Mouse (Mus musculus): Measurements from ENCODE around the gene Gm49339. TPM values are rescaled to one million over a fixed set of nuclear protein-coding genes. Genes with fewer than 3 reads are reported as not detected.
"Not testable (repeated sequence)": the region's sequence is repeated elsewhere in the genome, so short reads cannot be mapped to it uniquely, and the experiment has no call there.

Gm49339 gene
- 1 to 10 TPM in 1 of 2 experiments, under 1 TPM in 1; 0.54 to 1.7 TPM for total RNA-seq (2021)

DNA sequence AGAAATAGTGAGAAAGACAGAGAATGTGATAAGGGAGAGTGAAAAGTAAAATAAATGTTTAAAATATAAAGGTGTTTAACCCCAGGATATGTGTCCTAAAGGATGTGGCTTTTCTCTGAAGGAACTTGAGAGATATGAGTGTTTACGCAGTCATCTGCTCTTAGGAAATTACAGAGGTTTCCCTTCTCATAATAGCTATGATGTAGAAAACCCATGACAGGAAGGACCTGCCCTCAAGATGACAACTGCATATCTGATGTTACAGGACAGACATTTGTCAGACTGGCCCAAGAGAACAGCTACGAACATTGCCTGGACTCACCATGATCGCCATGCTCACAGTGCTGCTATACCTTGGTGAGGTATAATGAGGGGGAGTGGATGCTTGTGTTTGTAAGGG lies at the start of gene Gm49339, which contains the start of gene Lilr4b:
TSS of gene Gm49339 (plus strand) at position 216 of the 400 bp plus-strand sequence.
TSS of gene Lilr4b (plus strand) at position 236 of the 400 bp plus-strand sequence.
- DNase-seq; intact Hi-C loops (cut with DNase I): not testable (repeated sequence)

DNA sequence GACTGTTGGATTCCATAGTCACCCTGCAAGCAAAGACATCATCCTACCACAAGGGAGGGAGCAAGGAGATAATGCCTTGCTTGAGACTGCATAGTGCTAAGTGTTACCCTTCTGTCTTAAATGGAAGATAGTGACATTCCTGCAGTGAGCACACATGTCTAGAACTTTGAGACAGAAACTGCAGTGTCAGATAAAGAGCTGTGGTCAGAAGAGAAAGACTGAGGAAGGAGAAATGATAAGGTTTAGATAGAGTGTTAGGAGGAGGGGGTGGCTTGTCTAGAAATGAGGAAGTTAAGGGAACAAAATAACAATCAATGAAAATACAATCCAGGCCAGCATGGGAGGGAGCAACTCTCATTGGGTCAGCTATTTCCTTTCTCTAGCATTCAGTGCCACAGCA lies 47.5 kb upstream of the Gm49339 start:
- DNase-seq, result no peak
- intact Hi-C loops (cut with DNase I), result no loop called here

DNA sequence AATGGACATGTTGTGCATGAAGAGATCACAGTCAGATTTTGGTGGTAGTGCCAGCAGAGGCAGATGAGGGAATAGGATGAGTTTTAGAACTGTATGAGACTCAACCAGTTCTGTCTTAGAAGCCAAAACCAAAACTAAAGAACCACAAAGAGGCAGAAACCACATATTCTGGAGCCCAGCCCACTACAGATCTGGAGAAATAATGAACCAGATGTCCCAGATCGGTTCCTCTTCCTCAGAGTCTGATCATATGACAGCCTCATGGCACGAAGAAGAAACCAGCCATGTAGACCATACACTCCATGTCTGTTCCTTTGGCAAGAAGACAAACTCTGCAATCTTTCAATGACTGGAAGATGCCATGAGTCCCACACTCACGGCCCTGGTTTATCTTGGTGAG lies 44.7 kb upstream of the Gm49339 start:
- intact Hi-C loops (cut with DNase I), result no loop called here
- no peak for DNase-seq

- intact Hi-C loops (cut with DNase I), result no loop called here
- DNase-seq, result no peak
Observed at GRCm38 (mm10) chr10:51451610-51452009, 28.8 kb upstream of the Gm49339 start.

GRCm38 (mm10) chr10:51453616-51454298 lies 26.7 kb upstream of the Gm49339 start:
- no peak for DNase-seq
- intact Hi-C loops (cut with DNase I), result no loop called here

GRCm38 (mm10) chr10:51454365-51454764 lies 26.0 kb upstream of the Gm49339 start:
- intact Hi-C loops (cut with DNase I), result no loop called here
- no peak for DNase-seq

- no peak for DNase-seq
- intact Hi-C loops (cut with DNase I), result no loop called here
Observed at GRCm38 (mm10) chr10:51455762-51456161, 24.6 kb upstream of the Gm49339 start.

DNA sequence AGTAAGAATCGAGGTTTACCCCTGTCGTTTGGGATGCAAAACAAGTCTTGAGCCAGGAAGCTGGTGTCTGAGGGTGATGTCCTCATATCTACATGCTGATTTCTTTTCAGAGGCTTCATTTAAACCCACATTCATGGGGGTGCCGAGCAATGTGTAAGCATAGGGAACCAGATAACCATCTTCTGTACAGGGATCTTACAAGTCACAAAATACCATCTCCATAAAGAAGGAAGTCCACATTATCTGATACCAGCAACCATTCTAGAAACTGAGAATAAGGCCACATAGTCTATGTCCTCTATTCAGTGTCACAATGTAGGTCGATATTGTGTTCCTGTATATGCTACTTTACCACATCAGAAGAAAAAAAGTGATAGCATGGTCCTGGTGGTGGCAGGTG lies 24.0 kb upstream of the Gm49339 start:
- intact Hi-C loops (cut with DNase I), result no loop called here

DNA sequence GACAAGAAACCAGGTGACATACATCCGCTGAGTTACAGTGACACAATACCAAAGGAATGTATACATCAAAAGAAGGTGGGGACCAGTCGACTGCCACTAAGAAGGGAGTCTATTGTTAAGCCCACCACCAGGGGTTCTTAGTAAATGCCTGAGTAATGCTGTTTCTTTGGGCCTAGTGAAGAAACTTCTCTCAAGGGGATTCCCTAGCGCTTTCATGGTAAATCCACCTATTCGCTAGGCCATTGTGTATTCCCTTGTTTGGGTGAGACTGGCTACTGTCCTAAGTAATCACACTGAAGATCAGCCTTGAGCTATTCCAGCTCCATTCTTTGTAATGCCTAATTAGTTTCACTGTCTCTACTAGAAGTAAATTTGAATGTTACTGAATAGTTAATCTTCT lies 16.6 kb upstream of the Gm49339 start:
- DNase-seq; intact Hi-C loops (cut with DNase I): not testable (repeated sequence)

More for the DNA sequence above, 24.0 kb upstream of the Gm49339 start:
- no peak for DNase-seq

DNA sequence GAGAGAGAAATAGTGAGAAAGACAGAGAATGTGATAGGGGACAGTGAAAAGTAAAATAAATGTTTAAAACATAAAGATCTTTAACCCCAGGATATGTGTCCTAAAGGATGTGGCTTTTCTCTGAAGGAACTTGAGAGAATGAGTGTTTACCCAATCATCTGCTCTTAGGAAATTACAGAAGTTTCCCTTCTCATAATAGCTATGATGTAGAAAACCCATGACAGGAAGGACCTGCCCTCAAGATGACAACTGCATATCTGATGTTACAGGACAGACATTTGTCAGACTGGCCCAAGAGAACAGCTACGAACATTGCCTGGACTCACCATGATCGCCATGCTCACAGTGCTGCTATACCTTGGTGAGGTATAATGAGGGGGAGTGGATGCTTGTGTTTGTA lies 10.3 kb downstream of the Gm49339 start, which contains the start of gene Lilrb4a:
TSS of gene Lilrb4a (plus strand) at position 266 of the 400 bp plus-strand sequence.
- DNase-seq; intact Hi-C loops (cut with DNase I): not testable (repeated sequence)

DNA sequence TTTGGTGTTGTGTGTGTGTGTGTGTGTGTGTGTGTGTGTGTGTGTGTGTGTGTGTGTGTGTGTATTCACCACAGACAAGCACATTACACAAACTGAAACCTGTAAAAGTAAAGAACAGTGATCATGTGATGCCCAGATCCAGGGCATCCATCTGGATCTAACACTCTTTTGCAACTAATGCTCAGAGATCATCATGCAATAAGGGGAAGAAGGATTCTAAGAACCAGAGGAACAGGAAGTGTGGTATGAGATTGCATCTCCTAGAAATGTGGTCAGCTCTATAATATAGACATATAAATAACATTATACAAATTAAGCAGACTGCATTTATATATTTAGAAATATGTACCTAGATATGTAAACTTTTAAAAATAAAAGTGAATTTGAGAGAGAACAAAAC lies 39.6 kb downstream of the Gm49339 start:
- no peak for DNase-seq
- intact Hi-C loops (cut with DNase I), result no loop called here

DNA sequence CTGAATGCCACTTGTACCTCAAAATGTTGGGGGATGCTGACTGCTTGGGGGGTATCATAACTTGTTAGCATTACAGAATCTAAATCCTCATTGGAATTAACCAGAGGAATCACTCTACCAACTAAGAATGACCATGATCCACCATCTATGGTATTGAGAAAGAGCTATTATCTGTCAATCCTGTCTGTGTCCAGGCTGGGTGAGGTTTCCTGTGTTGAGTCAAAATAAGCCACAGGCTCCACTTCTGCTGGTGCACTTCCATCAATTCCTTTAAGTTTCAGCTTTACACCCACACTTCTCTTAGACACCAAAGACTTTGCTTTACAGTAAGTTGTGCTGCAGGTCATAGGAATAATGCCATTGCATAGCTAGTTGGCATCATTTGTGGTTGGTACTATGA lies 41.0 kb downstream of the Gm49339 start:
- no peak for DNase-seq
- intact Hi-C loops (cut with DNase I), result no loop called here

DNA sequence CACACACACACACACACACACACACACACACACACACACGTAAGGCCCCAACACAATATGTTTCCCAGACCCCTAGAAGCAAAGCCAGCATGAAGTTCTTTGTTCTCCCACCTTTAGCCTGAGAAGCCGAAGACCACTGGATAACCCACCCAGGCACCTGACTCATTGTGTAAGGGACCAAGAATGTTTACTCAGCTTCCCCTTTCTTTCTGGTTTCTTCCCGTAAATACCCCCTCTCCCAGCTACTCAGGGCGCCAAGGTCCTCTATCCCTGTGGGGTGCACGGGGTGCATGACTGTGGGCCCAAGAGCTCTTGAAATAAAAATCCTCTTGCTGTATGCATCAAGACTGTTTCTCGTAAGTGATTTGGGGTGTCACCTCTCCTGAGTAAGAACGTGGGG lies 45.7 kb downstream of the Gm49339 start:
- intact Hi-C loops (cut with DNase I), result no loop called here

DNA sequence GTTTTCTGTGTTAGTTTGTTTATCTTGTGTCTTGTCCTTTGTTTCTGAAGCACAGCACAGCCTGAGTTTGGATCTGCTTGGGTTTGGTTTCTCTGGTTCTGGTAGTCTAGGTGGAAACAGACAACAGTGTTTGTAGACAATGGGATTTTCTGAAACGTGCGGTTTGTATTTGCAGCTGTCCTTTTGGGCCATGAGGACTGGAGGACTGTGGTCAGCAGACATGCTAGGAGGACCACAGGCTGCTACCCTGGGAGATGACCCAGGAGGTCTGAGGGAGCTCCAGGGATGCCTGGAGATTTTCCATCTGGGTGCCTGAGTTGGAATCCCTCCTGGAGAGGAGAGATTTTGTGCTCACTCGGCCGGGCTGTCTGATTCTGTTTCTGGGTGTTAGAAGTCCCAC lies 46.2 kb downstream of the Gm49339 start:
- intact Hi-C loops (cut with DNase I), result no loop called here
- DNase-seq, result no peak

More for the DNA sequence above, 45.7 kb downstream of the Gm49339 start:
- no peak for DNase-seq

- no peak for DNase-seq
- intact Hi-C loops (cut with DNase I), result no loop called here
Observed at GRCm38 (mm10) chr10:51528840-51529434, 48.5 kb downstream of the Gm49339 start.

DNA sequence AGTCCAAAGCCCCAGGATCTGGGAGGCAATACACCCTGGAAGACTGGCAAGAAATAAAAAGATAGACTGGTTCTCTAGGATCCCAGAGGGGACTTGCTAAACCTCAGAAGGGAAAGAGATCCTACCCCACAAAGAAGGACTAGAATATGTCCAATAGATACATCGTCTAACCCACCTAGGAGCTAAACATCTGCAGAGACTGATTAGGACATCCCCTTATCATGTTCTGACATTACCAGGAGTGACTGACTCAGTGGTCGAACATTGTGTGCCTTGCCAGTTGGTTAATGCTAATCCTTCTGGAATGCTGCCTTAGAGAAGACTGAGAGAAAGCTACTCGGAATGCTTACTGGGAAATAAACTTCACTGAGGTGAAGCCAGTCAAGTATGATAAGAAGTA lies 49.1 kb downstream of the Gm49339 start:
- no peak for DNase-seq
- intact Hi-C loops (cut with DNase I), result no loop called here

- DNase-seq, result no peak
- intact Hi-C loops (cut with DNase I), result no loop called here
Observed at GRCm38 (mm10) chr10:51530813-51531212, 50.4 kb downstream of the Gm49339 start.

Other genes with a start within 250 kb of the Gm49339 start
- gene Lilr4b, start within 50 bp of the Gm49339 start, total RNA-seq (2021), result 1 to 10 TPM; 1.9 to 3.5 TPM
- gene Lilrb4a, start 10.3 kb downstream of the Gm49339 start, total RNA-seq (2021), result 1 to 10 TPM; 1.2 to 2.2 TPM
- gene Fam162b, start 109.9 kb downstream of the Gm49339 start, total RNA-seq (2021), result not detected
- not detected for gene Gprc6a, start 150.8 kb downstream of the Gm49339 start, total RNA-seq (2021)
- not detected for gene Rfx6, start 197.1 kb downstream of the Gm49339 start, total RNA-seq (2021)

All from heart, postnatal 36 days (tissue).